Mouse (Mus musculus): ENCODE measurements around the gene Riox2.

DNA sequence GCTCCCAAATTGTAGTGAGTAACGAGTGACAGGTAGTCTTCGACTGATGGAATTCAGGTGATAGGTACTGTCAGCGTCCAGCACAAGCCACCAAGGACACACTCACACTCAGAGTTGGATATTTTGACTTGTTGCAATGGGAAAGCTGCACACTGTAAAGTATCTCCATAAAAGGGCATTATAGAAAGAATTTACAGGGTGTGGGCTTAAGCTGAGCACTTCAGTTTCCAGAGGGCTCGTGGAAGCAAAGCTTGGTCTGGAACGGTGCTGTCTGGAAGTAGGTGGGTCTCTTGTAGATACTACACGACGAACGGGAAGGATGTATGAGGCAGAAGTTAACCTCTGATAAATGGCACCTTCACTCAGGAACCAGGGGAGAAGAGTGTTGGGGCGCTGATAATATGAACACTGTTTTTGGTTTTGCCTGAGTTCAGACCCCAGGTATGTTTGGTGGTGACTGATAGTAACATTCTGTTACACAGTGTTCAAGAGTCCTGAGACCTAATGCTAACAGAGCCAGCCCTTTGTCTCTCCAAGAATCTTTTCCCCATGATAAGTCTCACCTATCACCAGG is 16.5 kb downstream of the Riox2 start:
- no peak for TF ChIP-seq CTCF (conservative IDR thresholded peaks at IDR 0.05; ENCODE audit: insufficient read depth, insufficient read length, low read depth, low read length)
- TF ChIP-seq POLR2A (IDR thresholded peaks at IDR 0.05; ENCODE audit: low read depth, low read length), result no peak

Data from kidney, adult 2 months (tissue).